Mouse (Mus musculus) ES-CJ7 (cell line): Measurements from ENCODE around the gene Polr3e.

Experiments used
- DNase-seq: peaks from one replicate; pipeline ENCODE4 v3.0.0; 2011; ENCODE audit warnings: low read depth, low spot score

Polr3e gene

DNA sequence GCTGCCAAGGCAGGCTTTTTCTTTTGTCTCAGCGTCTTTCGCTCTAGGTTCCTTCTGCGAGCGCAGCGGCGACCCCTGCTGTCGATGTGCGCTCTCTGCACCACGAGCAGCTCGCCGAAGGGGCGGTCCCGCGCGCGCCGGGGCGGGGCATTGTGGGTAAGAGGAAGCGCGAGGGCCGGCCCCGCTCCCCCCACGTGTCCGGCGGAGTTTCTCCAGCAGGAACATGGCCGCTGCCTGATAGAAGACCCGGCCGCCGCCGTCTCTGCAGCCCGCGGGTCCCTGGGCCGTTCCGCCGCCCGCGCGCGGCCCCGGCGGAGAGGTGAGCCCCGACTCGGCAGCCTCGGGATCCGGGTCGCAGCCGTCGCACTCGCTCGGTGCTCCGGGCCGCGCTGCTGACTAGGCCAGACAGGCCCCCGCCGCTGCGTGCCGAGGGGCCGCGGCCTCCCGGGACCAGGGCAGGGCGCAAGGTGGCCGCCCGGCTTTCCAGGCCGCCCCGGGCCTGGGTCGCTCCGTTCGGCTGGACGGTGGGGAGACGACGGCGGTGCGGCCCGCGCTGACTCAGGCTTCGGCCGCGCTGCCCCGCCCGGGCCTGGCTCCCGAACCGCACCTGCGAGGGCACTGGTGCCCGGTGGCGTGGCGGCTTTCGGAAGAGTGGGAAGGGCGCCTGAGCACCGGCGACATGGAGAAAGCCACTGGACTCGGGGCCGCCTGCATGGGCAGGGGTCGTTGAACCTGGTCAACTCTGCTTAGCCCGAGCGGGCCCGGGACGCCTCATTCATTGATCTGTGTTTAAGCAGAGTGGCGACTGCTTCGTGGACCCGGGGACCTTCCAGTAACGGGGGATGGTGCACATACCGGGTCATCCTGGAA, at the start of gene Polr3e:
Gene Polr3e, plus strand, starts transcription at position 153 of the 870 bp plus-strand sequence.
- DNase-seq = peak; percentile 96

DNA sequence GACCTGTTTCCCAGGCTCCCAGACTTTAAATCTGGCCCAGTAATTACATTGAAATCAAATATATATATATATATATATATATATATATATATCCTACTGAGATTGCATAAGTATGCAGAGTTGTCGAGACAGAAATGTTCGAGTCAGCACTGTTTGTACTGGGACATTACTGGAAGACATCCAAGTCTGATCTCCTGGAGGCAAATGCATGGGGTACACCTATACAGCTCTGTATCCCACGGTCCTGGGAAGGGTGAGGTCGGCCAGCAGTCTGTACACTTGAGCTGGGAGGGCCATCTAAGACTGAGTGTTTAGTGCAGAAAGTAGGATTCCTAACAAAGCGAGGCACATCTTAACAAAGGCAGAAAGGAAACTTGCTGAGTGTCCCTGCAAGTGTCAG, 47.7 kb upstream of the Polr3e start:
- no peak for DNase-seq

DNA sequence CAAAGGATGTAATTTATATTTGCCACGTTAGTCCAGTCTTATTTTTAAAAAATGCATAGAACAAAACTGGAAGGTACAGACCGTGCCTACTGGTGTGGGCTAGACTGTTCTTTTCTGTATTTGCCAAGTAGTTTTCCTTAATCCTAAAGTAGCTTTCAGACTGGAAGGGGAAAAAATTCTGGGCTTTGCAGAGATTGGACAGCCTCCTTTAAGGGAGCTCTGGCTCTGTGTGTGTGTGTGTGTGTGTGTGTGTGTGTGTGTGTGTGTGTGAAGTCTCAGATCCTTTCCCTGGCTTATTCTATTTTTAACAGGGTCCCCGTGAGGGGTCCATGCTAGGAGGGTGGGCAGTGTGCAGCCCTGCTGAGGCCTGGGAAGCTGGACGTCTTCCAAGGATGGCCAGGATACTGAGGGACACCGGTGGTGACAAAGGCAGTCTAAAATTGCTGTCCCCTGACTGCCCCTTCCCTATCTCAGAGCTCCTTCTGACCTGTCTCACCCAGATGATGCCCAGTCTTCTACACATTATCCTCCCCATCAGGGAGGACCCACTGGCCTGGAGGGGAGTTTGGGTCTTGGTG, 47.0 kb upstream of the Polr3e start:
- no peak for DNase-seq

DNA sequence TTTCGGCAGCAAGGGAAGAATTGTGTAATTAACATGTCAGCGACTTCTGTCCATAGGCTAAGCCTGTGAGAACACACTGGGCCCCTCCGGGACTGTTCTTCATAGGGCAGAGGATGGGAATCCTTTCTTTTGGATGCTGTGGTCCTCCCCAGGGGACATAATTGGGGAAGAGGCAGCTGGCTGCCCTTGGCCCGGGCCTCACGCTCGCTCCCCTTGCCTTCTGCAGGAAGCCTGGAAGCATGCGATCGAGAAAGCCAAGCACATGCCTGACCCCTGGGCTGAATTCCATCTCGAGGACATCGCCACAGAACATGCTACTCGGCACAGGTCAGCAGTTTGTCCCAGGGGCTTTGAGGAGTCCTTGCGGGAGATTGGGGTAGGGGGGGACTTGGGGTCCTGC, 44.5 kb upstream of the Polr3e start:
- no peak for DNase-seq

DNA sequence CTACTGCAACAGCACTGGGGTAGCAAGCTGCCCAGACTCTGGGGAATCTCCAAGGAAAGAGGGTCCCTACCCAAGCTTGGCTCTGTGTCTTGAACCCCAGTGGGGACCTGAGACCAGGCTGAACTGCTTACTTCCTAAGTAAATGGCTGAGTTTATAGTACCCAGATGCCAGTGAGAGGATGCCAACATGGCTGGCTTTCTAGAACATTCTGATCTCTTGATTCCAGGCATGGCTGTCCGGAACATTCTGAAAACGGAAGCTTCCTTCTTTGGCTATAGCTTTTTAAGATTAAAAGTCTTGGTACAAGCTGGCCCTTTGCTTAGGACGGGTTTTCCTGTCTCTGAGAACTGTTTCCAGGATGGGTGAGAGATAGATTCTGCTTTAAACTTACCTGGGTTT, 43.5 kb upstream of the Polr3e start:
- DNase-seq = no peak

DNA sequence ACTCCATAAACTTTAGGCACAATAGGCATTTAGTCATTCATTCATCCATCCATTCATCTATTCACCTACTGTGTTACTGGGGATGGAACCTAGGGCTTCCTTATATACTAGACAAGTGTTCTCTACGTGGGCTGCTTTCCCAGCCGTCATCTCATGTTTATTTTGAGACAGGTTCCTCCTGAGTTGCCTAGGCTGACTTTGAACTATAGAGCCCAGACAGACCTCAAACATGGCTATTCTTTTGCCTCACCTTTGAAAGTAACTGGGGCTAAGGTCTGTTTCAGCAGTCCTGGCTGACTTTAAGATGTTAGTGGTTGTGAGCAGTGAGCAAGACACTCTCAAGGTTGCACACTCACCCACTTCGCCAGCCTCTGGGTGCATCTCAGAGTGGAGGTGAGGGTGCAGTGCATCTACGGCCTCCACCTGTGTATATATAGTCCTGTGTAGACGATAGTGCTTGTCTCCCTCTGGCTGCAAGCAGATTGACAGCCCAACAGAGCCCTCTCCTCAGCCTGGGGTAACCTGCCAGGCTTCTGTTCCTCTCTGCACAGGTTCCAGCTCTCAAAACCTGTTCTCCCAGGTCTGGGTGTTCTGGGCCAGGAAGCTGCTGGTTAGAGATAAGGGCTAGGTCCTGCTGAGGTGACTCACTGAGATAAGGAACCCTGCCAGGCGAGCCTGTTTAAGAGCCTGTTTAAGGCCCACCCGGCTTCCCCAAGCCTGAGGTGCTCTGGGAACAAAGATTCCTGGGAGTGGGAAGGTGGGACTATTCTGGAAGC, 42.6 kb upstream of the Polr3e start:
- no peak for DNase-seq

DNA sequence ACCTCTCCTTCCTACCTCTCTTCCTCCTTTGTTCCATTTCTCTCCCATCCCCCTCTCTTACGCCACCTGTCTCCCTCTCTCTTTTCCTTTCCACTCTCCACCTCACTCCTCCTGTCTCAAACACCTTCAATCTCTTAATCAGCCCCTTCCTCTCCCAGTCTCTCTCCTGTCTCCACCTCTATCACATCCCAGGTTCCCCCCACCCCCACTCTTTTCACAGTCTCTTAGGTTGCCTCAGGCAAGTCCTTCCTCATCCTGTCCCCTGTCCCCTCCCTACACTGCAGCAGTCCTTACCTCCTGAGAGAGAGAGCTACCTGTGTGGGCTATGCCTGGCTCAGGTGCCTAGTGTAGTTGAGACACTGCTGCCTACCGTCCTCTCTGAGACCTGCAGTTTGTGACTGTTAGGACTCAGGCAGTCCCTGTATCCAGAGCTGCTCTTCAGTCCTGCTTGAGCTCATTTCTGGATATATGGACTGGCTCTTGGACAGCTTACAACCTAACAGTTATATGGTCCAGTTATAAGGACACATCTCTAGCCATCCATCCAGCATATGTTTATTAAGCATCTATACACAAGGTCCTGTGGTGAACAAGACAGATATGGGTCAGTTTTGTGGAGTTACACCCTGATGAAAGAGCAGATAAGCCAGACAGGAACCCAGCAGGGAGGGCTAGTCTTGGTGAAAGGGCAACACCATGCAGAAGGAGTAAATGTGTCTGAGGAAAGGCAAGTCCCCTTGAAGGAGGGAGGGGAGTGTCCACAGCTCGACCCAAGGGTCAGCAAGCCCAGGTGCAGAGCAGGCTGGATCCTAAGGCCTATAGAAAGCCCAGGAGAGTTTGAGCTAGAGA, 41.8 kb upstream of the Polr3e start:
- DNase-seq = no peak

DNA sequence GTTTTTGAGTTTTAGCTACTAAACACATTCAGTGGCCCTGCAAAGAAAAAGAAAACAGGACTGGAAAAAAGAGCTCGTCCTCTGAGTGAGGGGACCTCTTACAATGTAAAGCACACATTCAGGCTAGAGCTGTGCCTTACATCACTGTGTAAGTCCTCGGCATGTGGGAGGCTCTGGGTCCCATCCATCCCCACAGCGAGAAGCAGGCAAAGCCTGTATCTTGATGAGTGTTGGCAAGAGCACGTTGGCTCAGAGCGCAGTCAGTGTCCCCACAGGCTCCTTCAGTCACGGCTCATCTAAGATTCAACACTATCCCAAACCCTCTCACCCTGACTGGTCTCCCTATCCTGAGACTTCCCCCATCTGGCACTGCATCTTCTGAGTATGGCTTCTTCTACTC, 39.3 kb upstream of the Polr3e start:
- no peak for DNase-seq

DNA sequence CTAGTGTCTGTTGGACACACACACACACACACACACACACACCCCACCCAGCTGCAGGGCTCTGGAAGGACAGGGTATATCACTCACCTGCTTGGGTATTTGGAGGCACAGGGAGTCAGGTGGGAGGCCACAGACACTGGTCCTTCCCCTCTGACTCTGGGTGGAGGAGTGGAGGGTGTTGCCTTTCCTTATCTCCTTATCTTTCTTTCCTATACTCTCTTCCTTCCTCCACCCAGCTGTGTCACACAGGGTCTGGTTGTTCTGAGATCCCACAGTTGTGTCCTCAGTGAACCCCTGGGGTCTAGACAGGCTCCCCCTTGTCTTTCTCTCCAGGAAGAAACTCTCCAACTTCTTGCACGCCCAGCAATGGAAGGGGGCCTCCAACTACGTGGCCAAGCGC, 37.6 kb upstream of the Polr3e start:
- DNase-seq = no peak

DNA sequence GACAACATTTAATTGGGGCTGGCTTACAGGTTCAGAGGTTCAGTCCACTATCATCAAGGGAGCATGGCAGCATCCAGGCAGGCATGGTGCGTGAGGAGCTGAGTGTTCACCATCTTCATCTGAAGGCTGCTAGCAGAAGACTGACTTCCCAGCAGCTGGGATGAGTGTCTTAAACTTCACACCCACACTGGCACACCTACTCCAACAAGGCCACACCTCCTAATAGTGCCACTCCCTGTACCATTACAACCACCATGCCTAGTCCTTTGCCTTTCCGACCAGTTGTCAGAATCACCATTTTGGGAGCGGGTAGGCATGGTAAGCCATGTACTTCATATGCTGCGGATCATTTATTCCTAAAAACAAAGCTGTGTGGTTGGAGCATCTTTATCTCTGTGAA, 36.8 kb upstream of the Polr3e start:
- DNase-seq = no peak

DNA sequence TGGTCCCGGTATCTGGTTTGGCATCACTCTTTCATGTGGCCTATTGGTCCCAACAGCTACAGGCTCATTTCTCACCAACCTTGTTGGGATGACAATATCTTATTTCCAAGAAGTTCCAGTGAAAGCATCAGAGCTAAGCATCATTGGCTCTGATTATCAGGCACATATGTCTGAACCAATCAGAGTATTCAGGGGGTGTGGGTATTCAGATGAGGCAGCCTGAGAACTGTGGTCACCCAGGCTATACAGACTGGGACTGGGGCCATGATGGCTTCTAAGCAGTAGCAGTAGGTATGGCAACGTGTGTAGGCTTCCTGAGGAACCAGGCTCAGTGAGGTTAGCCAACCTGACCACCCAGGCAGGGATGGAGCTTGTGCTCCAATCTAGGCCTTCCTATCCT, 36.1 kb upstream of the Polr3e start:
- no peak for DNase-seq

DNA sequence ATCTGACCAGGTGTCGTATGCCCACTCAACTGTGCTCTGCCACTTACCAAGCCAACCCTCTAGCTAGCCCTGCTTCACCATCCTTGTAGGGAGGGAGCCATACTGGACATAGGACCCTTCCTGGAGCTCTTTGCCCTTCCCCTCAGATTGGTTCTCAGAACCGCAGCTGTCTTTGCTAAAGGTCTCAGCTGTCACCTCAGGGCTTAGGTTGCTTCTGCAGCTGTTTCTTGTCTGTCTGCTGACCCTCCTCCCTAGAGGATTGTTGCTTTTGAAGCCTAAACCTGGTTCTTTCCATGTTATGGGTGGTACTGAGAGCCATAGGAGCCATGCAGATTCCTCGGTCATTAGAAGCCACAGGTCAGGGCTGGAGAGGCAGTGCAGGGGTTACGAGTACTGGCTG, 34.9 kb upstream of the Polr3e start:
- DNase-seq = no peak

DNA sequence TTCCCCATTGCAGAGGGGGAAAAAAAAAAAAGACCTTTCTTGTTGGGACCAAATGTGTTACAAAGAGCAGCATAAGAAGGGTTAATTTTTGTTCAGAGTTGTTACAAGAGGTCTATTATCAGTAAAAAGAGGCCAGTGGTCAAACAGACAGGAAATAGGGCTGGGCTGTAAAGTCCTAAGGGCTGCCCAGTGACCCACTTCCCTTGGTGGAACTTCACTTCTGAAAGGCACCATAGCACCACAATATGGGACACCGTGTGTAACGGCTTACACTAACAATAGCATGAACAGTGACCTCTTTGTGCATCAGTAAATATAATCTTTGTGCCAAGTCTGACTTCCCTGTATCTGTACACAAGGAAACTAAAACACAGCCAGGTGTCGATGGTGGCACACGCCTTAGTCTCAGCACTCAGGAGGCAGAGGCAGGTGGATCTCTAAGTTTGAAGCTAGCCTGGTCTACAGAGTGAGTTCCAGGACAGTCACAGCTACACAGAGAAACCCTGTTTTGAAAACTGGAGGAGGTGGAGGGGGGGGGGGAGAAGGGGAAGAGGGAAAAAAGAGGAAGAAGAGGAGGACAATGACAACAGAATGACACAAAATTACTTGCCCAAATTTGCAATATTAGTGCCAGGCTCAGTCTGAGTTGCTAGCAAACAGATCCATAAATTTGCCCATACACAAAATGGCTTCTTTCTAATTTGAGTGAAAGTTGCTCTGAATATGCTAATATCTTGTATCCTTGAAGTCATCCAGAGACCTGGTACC, 33.8 kb upstream of the Polr3e start:
- DNase-seq = no peak

DNA sequence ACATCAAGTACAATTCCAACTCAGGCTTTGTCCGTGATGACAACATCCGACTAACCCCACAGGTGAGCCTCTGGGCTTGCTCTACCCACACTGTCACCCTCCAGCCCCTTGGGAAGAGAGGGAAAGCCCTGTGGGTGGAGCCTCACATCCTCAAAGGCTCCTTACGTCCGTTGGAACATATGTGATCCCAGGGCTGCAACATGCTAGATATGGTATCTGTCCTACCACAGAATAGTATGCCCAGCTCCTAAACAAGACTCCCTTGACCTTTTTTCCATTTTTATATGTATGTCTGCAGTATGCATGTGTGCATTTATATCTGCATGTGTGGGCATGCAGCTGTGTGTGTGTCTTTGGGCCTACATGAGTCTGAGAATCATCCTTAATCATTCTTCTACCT, 32.8 kb upstream of the Polr3e start:
- DNase-seq = no peak

DNA sequence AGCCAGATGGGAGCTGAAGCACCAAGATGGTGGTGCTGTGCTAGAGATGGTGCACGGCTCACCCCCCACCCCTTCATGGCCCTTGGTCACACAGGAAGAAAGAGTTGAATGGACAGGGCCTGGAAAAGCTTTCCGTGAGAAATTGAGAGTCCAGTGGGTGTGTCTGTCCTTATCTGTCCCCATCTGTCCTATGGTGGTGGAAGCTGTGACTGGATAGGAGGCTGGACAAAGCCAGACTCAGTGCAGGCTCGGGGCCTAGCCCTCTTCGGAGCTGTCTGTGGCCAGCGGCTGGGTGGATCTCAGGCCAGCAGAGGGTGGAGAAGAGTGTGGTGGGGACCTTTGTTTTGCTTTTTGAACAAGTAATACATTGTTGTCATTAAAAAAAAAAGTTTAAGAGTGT, 24.4 kb upstream of the Polr3e start:
- no peak for DNase-seq

DNA sequence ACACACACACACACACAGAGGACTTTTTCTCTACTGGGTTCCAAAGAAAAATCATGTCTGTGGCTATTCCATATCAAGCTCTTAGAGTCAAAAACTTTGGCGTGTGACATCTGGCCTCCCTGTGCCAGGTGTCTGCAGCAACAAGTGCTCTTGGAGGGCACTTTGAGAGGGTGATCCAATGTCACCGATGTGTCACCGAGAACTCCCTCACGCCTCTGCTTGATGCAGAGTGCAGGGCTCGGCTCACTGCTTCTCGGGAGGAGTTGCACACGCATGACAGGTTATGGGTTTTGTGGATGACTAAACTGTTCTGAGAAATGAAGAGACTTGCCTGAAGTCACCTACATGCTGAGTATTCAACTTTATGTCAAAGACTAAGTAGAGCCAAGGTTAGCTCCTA, 20.5 kb upstream of the Polr3e start:
- DNase-seq = no peak

DNA sequence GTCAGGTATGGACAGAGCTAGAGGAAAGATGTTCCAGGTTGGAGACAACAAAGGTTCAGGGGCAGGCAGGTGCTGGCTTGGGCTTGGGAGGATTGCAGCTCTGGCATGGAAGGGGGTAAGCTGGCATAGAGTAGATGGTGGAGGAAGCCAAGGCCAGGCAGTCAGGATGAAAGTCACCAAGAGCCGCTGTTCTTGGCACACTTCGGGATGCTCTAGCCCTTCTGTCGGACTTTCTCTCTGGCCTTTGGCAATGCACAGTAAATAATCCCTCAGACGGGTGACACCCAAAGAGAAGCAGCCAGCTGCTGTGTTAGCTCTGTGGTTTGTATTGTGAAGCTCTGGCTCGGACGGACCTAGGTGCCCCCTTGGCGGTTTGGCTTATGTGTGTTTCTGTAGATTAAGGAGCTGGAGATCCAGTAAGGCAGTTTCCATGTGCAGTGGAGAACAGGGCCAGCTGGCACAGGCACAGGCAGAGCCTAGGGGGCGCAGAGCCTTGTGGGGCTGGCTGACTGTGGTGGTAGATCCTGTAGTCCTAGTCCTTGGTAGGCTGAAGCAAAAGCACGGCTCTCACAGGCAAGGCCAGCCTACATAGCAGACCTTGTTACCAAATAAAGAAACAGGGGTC, 19.7 kb upstream of the Polr3e start:
- DNase-seq = no peak

DNA sequence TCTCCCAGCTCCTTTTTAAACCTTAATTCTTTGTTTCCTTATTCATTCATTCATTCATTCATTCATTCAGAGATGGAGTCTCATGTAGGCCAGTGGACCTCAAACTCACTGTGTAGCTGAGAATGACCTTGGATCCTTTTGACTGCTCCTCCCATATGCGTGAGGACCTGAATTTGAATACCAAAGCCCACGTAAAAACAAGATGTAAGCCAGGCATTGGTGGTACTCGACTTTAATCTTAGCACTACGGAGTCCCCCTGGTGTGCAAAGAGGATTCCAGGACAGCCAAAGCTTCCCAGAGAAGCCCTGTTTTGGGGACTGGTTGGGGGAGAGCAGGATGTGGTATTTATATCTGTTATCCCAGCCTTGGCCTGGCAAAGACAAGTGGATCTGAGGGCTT, 17.4 kb upstream of the Polr3e start:
- DNase-seq = peak; percentile 77

DNA sequence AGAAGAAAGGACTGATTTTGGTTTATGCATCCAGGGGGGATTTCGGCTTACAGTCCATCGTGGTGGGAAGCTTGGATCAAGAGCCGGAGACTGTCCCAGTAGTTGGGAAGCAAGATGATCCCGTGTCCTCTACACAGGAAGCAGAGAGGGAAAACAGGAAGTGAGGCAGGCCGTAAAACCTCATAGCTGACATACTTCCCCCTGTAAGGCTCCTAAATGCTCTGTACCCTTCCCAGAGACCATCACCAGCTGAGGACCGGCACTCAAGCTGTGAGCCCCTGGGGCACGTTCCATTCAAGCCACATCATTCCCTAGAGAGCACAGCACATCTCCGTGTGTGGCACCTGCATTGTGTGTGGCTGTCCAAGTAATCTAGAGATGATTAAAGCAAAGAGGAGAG, 15.8 kb upstream of the Polr3e start:
- DNase-seq = no peak

DNA sequence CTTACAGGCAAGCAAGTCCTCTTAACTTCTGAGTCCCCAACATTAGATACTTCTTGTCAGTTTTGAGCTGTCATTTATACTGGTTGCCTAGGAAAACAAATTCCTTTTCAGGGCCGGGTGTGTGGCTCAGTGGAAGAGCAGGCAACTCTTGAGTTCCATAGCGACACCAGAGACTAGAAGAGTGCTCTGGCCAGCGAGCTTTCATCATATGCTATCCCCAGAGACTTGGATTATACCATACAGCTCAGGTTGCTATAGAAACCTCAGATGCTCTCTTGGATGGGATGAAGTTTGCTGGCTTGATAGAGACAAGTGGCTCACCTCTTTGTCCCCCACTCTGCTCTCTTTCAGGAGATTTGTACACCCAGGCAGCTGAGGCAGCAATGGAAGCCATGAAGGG, 14.6 kb upstream of the Polr3e start:
- DNase-seq = no peak

DNA sequence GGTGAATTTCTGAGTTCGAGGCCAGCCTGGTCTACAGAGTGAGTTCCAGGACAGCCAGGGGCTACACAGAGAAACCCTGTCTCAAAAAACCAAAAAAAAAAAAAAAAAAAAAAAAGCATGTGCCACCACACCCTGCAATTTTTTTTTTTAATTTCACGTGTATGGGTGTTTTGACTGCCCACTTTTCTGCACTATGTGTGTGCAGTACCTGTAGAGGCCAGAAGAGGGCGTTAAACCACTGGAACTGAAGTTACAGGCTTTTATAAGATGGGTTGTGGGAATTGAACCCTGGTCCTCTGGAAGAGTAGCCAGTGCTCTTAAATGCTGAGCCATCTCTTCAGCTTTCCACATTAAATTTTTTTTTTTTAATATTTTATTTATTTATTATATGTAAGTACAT, 7.4 kb upstream of the Polr3e start:
- peak; percentile 38 for DNase-seq
